Mouse (Mus musculus): ENCODE results near the gene Peak1. TPM values are rescaled to one million over a fixed set of nuclear protein-coding genes. Genes with fewer than 3 reads are reported as not detected.

The Peak1 gene
- polyA plus RNA-seq, 1 experiment from 2014 or later: 5.0 TPM

- Histone ChIP-seq H3K4me2 (replicated peaks) (no peak overlapping the region), H3K36me3 (no peaks in the 10 kb centered on the region), H3K4me3 (no peak overlapping the region), H3K9ac (replicated peaks) (no peak overlapping the region), H3K9me3 (no peaks in the 10 kb centered on the region), H3K4me1 (peaks cover 5% of the 10 kb centered on the region; the same call in 1 of the 2 replicates), H3K27ac (replicated peaks) (no peak overlapping the region), H3K27me3 (no peaks in the 10 kb centered on the region)
- no peak for ATAC-seq (ENCODE audit: low FRiP score, low read depth)
- WGBS: 89% methylated on average over 1 of the region's 1 CpGs
Measured at GRCm38 (mm10) chr9:56412716-56413115, 5.2 kb downstream of the Peak1 start.

DNA sequence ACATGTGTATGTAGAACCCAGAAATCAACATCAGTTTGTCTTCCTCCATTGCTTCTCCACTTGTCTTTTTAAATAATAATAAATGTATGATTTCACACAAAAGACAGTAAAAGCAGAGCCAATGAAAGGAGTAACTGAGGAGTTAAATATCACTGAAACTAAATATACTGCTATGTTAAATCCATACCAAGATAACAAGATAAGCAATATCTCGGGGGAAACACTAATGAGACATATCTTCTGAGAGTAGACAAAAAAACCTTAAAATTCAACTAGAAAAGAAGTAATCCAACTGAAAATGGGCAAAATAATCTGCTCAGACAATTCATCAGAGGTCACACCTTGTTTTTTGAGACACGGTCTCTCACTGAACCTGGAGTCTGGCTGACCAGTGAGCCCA is 7.9 kb downstream of the Peak1 start:
- Histone ChIP-seq H3K27me3 (no peaks in the 10 kb centered on the region), H3K4me2 (replicated peaks) (no peak overlapping the region), H3K4me1 (peaks cover 3% of the 10 kb centered on the region; the same call in 1 of the 2 replicates), H3K36me3 (no peaks in the 10 kb centered on the region), H3K9ac (replicated peaks) (no peak overlapping the region), H3K9me3 (no peaks in the 10 kb centered on the region), H3K27ac (replicated peaks) (no peak overlapping the region), H3K4me3 (no peak overlapping the region)
- ATAC-seq (ENCODE audit: low FRiP score, low read depth): no peak
- WGBS: 91% methylated on average over 2 of the region's 2 CpGs

DNA sequence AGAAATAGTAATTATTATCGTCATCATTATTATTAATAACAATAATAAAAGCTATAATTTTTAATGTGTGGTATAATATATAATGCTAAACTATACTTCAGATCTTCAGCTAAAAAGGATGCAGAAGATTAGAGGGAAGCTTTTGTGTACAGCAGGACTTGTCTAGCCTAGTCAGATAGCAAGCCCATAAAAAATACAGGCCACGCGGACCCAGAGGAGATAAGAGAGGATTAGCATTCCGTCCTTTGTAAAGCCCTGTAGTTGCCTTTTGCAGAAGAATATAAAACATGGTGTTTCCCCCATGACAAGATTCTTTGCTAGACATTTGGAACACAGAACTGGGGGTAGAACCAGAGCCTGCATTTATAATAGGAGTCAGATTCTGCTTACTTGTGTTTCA is 13.2 kb downstream of the Peak1 start:
- Histone ChIP-seq H3K4me3 (no peak overlapping the region), H3K9ac (replicated peaks) (no peak overlapping the region), H3K36me3 (no peaks in the 10 kb centered on the region), H3K4me1 (peaks cover 10% of the 10 kb centered on the region; the same call in 1 of the 2 replicates), H3K9me3 (no peaks in the 10 kb centered on the region), H3K27me3 (no peaks in the 10 kb centered on the region), H3K4me2 (replicated peaks) (no peak overlapping the region), H3K27ac (replicated peaks) (no peak overlapping the region)
- 38% methylated on average over 4 of the region's 4 CpGs for WGBS
- ATAC-seq (ENCODE audit: low FRiP score, low read depth): no peak

DNA sequence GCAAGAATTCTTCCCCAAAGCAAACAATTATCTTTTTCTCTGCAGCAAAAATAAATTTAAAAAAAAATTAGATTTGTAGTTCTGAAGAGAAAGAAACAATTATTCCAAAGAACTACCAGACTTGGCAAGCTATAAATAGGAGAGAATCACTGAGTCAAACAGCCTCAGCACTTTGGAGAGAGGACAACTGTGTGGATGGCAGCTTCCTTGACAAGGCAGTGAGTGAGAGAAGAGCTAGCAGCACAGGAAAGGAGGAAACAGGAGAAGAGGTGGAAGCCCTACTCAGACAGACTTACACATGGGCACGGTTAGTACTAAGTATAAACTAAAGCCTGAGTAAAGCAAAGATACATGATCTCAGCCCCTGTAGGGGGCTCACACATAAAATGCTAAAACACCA is 21.6 kb downstream of the Peak1 start:
- Histone ChIP-seq H3K4me1 (no peaks in the 10 kb centered on the region), H3K27me3 (no peaks in the 10 kb centered on the region), H3K4me3 (no peak overlapping the region), H3K36me3 (no peaks in the 10 kb centered on the region), H3K4me2 (replicated peaks) (no peak overlapping the region), H3K9me3 (no peaks in the 10 kb centered on the region), H3K9ac (replicated peaks) (no peak overlapping the region), H3K27ac (replicated peaks) (no peak overlapping the region)
- WGBS: 68% methylated on average over 1 of the region's 1 CpGs
- no peak for ATAC-seq (ENCODE audit: low FRiP score, low read depth)

GRCm38 (mm10) chr9:56392857-56393256 is 25.0 kb downstream of the Peak1 start:
- no peak for ATAC-seq (ENCODE audit: low FRiP score, low read depth)
- no peak overlapping the region for H3K4me3 ChIP-seq

DNA sequence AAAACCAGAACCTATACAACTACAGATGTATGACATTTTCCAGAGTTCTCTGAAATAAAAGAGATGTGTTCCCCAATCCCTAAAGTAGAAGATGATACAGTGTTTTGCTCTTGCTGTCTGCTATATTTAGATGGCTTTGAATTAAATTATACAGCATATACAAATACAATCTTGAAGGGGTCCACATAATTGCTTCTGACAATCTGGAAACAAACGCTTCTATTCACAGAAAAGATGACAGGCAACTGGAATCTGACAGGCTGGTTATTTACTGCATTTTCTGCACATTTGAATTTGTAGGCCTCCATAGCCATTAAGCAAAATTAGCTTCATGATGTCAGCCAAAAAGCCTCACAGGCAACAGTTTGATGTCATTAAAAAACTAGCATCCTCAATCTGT is 35.1 kb downstream of the Peak1 start:
- ATAC-seq (ENCODE audit: low FRiP score, low read depth): no peak

More at GRCm38 (mm10) chr9:56392857-56393256, 25.0 kb downstream of the Peak1 start:
- H3K27me3 ChIP-seq: no peaks in the 10 kb centered on the region
- 81% methylated on average over 3 of the region's 3 CpGs for WGBS
- H3K4me1 ChIP-seq: no peaks in the 10 kb centered on the region
- no peaks in the 10 kb centered on the region for H3K36me3 ChIP-seq
- no peak overlapping the region for H3K9ac ChIP-seq (replicated peaks)
- H3K27ac ChIP-seq (replicated peaks): no peak overlapping the region
- no peaks in the 10 kb centered on the region for H3K9me3 ChIP-seq
- H3K4me2 ChIP-seq (replicated peaks): no peak overlapping the region

DNA sequence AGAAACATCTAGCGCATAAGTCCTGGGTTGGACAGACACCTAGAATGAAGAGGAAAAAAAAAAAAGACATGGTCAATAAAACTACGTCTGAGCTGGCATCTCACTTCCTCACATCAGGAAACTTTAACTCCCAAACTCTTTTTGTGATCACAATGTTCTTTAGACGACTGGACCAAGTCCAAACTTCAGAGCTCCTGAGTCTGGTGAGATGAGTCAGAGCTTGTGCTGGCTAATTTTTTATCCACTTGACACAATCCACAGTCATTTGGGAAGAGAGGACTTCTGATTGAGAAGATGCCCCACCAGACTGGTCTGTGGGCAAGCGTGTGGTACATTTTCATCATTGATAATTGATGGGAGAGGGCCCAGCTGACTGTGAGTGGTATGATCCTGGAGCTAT is 43.5 kb downstream of the Peak1 start:
- Histone ChIP-seq H3K27ac (replicated peaks) (no peak overlapping the region), H3K36me3 (no peaks in the 10 kb centered on the region), H3K9me3 (no peaks in the 10 kb centered on the region), H3K4me3 (no peak overlapping the region), H3K27me3 (no peaks in the 10 kb centered on the region), H3K4me2 (replicated peaks) (no peak overlapping the region), H3K4me1 (peaks cover 5% of the 10 kb centered on the region; the same call in 1 of the 2 replicates), H3K9ac (replicated peaks) (no peak overlapping the region)
- no peak for ATAC-seq (ENCODE audit: low FRiP score, low read depth)
- 79% methylated on average over 4 of the region's 4 CpGs for WGBS

More for the DNA sequence above, 35.1 kb downstream of the Peak1 start:
- H3K9ac ChIP-seq (replicated peaks): no peak overlapping the region
- WGBS: 82% methylated on average over 1 of the region's 1 CpGs
- no peaks in the 10 kb centered on the region for H3K9me3 ChIP-seq
- no peaks in the 10 kb centered on the region for H3K27me3 ChIP-seq
- no peaks in the 10 kb centered on the region for H3K4me1 ChIP-seq
- H3K36me3 ChIP-seq: no peaks in the 10 kb centered on the region
- no peak overlapping the region for H3K27ac ChIP-seq (replicated peaks)
- H3K4me3 ChIP-seq: no peak overlapping the region
- H3K4me2 ChIP-seq (replicated peaks): no peak overlapping the region

DNA sequence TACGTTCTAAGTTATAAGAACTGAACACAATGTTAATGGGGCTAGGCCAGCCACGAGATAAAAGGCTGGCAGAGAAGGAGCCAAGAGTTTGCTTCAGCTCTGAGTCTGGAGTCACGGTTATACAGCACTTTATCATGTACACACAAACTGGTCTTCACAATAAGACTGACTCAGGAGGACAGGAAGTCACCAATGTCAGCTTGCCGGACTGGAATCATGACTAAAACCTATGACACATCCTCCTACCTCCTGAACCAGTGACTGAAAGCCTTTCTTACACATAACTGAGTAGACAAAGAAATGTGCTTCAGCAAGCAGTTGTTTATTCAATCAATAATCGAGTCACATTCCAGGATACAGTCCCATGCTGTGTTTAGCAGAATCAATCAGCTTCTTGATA is 47.2 kb downstream of the Peak1 start:
- 80% methylated on average over 5 of the region's 5 CpGs for WGBS

DNA sequence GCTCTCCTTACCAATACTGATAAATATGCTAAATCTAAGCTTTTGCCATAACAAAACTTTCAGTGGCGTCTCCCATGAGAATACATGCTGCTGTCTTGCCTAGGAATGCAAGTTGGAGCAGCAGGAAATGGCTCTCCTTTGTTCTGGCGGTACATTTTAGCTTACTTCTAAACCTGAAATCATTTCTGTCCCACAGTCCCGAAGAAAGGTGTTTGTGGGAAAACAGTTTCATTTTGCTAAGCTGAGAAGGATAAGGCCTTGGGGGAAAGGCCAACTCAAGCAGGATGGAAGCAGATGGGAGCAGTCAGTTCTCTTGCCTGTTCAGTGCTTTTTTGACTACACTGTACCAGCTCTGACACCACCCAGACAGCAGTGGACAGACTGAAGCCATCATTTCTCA is 49.1 kb downstream of the Peak1 start:
- Histone ChIP-seq H3K27ac (replicated peaks) (no peak overlapping the region), H3K36me3 (no peaks in the 10 kb centered on the region), H3K9me3 (no peaks in the 10 kb centered on the region), H3K4me1 (peaks cover 5% of the 10 kb centered on the region; the same call in 1 of the 2 replicates), H3K9ac (replicated peaks) (no peak overlapping the region), H3K4me3 (no peak overlapping the region), H3K27me3 (no peaks in the 10 kb centered on the region), H3K4me2 (replicated peaks) (no peak overlapping the region)
- ATAC-seq (ENCODE audit: low FRiP score, low read depth): no peak
- WGBS: 73% methylated on average over 3 of the region's 3 CpGs

More for the DNA sequence above, 47.2 kb downstream of the Peak1 start:
- Histone ChIP-seq H3K9ac (replicated peaks) (no peak overlapping the region), H3K27ac (replicated peaks) (no peak overlapping the region), H3K4me2 (replicated peaks) (no peak overlapping the region), H3K36me3 (no peaks in the 10 kb centered on the region), H3K4me3 (no peak overlapping the region), H3K4me1 (peaks cover 5% of the 10 kb centered on the region; the same call in 1 of the 2 replicates), H3K9me3 (no peaks in the 10 kb centered on the region), H3K27me3 (no peaks in the 10 kb centered on the region)
- ATAC-seq (ENCODE audit: low FRiP score, low read depth): no peak

GRCm38 (mm10) chr9:56363306-56363705 is 54.6 kb downstream of the Peak1 start:
- ATAC-seq (ENCODE audit: low FRiP score, low read depth): no peak
- 0 out of 2 replicates have a peak, but pooled peaks cover 2% of the 10 kb centered on the region for H3K4me1 ChIP-seq
- H3K27ac ChIP-seq (replicated peaks): no peak overlapping the region
- 96% methylated on average over 3 of the region's 3 CpGs for WGBS
- no peak overlapping the region for H3K4me2 ChIP-seq (replicated peaks)
- no peak overlapping the region for H3K9ac ChIP-seq (replicated peaks)
- no peaks in the 10 kb centered on the region for H3K27me3 ChIP-seq
- H3K9me3 ChIP-seq: no peaks in the 10 kb centered on the region
- no peak overlapping the region for H3K4me3 ChIP-seq
- no peaks in the 10 kb centered on the region for H3K36me3 ChIP-seq

GRCm38 (mm10) chr9:56359261-56359660 is 58.6 kb downstream of the Peak1 start:
- no peak overlapping the region for H3K4me2 ChIP-seq (replicated peaks)
- 0 out of 2 replicates have a peak, but pooled peaks cover 9% of the 10 kb centered on the region for H3K4me1 ChIP-seq
- H3K4me3 ChIP-seq: no peak overlapping the region
- H3K27me3 ChIP-seq: no peaks in the 10 kb centered on the region
- ATAC-seq (ENCODE audit: low FRiP score, low read depth): no peak
- no peak overlapping the region for H3K27ac ChIP-seq (replicated peaks)
- no peak overlapping the region for H3K9ac ChIP-seq (replicated peaks)
- no peaks in the 10 kb centered on the region for H3K36me3 ChIP-seq
- 83% methylated on average over 3 of the region's 3 CpGs for WGBS
- no peaks in the 10 kb centered on the region for H3K9me3 ChIP-seq

DNA sequence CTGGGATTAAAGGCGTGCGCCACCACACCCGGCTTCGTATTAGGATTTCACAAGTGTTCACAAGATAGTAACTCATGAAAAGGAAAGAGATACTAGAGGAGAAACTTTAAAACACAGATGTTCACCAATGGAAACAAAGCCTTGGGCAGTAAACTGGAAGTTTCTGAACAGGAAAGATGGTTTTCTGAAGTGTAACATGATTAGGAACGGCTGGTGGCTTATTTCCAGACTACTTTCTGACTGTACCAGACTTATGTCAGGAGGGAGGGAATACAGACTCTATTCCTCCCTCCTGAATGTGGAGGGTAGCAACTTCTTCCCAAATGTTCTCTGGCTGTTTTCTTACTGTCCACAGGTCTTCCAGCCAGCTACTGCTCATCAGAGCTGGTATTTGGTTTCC is 62.7 kb downstream of the Peak1 start:
- no peak for ATAC-seq (ENCODE audit: low FRiP score, low read depth)
- H3K27me3 ChIP-seq: no peaks in the 10 kb centered on the region

GRCm38 (mm10) chr9:56346321-56346720 is 71.5 kb downstream of the Peak1 start:
- Histone ChIP-seq H3K36me3 (no peaks in the 10 kb centered on the region), H3K27me3 (no peaks in the 10 kb centered on the region), H3K4me1 (no peaks in the 10 kb centered on the region), H3K9ac (replicated peaks) (no peak overlapping the region), H3K4me3 (no peak overlapping the region), H3K4me2 (replicated peaks) (no peak overlapping the region), H3K9me3 (no peaks in the 10 kb centered on the region), H3K27ac (replicated peaks) (no peak overlapping the region)
- ATAC-seq (ENCODE audit: low FRiP score, low read depth): no peak
- WGBS: 88% methylated on average over 6 of the region's 6 CpGs

More for the DNA sequence above, 62.7 kb downstream of the Peak1 start:
- no peaks in the 10 kb centered on the region for H3K9me3 ChIP-seq
- no peaks in the 10 kb centered on the region for H3K36me3 ChIP-seq
- 94% methylated on average over 5 of the region's 5 CpGs for WGBS
- H3K4me3 ChIP-seq: no peak overlapping the region
- 0 out of 2 replicates have a peak, but pooled peaks cover 7% of the 10 kb centered on the region for H3K4me1 ChIP-seq
- no peak overlapping the region for H3K9ac ChIP-seq (replicated peaks)
- no peak overlapping the region for H3K27ac ChIP-seq (replicated peaks)
- H3K4me2 ChIP-seq (replicated peaks): no peak overlapping the region

Data from midbrain, embryonic 12.5 days (tissue).